Mouse (Mus musculus) bone marrow macrophage, adult 2 months (primary cell): ENCODE measurements at regions not wholly inside any gene's neighbourhood (a gene's known extent, or its start where the extent isn't known, plus 50 kb on each side); places are given as distances from the start of the nearest gene placed in this dataset.

ENCODE experiments used
- CTCF ChIP-seq: IDR thresholded peaks from 2 replicates; pipeline ENCODE4 v1.5.1; 2012; ENCODE audit warnings: low read depth, mild to moderate bottlenecking, low read length, moderate library complexity
- POLR2A ChIP-seq: IDR thresholded peaks from 2 replicates; pipeline ENCODE4 v1.6.1; 2012; ENCODE audit warnings: mild to moderate bottlenecking, low read depth, low read length, borderline replicate concordance

GRCm38 (mm10) chr8:8084652-8085051 lies 576.4 kb downstream of the Efnb2 start:
- TF ChIP-seq CTCF: no peak
- TF ChIP-seq POLR2A: no peak
